Mouse (Mus musculus) limb, embryonic 11.5 days (tissue): ENCODE data around the gene Kcnma1. TPM values are rescaled to one million over a fixed set of nuclear protein-coding genes. Genes with fewer than 3 reads are reported as not detected.
A peak's percentile ranks its signal among the peaks of the same experiment; 100 is the strongest.

Experiments used
- ATAC-seq: fragments of 200-750 bp; cut with Nextera tagmentation; 2 replicates; pipeline ENCODE4 v1.8.0; 2017; ENCODE audit warnings: low read depth; ENCODE audit not compliant: insufficient number of reproducible peaks, low FRiP score, low TSS enrichment
- DNase-seq: peaks from one replicate; pipeline ENCODE4 v3.0.0-alpha.2; 2015; ENCODE audit warnings: low spot score
- H3K27ac ChIP-seq: fragments of 300-500 bp; sonication (generic); replicated peaks from 2 replicates; pipeline ENCODE4 v1.5.1; 2014; ENCODE audit warnings: low read depth, mild to moderate bottlenecking, low read length
- H3K27me3 ChIP-seq: fragments of 300-500 bp; sonication (generic); 2 replicates; pipeline ENCODE4 v1.6.1; 2014; ENCODE audit warnings: mild to moderate bottlenecking, low read length, mixed read lengths; ENCODE audit not compliant: control insufficient read depth, insufficient read depth
- H3K36me3 ChIP-seq: fragments of 300-500 bp; sonication (generic); 2 replicates; pipeline ENCODE4 v1.6.1; 2014; ENCODE audit warnings: mild to moderate bottlenecking, low read length, moderate library complexity, mixed read lengths; ENCODE audit not compliant: control insufficient read depth, insufficient read depth
- H3K4me1 ChIP-seq: fragments of 300-500 bp; sonication (generic); 2 replicates; pipeline ENCODE4 v1.6.1; 2014; ENCODE audit warnings: low read length, mixed read lengths; ENCODE audit not compliant: control insufficient read depth, insufficient read depth
- H3K4me2 ChIP-seq: fragments of 300-500 bp; sonication (generic); 2 replicates; pipeline ENCODE4 v1.6.1; 2014; ENCODE audit warnings: low read depth, mild to moderate bottlenecking, moderate library complexity; ENCODE audit not compliant: severe bottlenecking
- H3K4me3 ChIP-seq: fragments of 300-500 bp; sonication (generic); 2 replicates; pipeline ENCODE4 v1.5.1; 2014; ENCODE audit warnings: low read depth, low read length
- H3K9ac ChIP-seq: fragments of 300-500 bp; sonication (generic); 2 replicates; pipeline ENCODE4 v1.6.1; 2014; ENCODE audit warnings: mild to moderate bottlenecking, low read length
- H3K9me3 ChIP-seq: fragments of 300-500 bp; sonication (generic); 2 replicates; pipeline ENCODE4 v1.6.1; 2016; ENCODE audit warnings: low read length; ENCODE audit not compliant: control insufficient read depth
- WGBS: fragments of 180-500 bp; shearing (Covaris S2); extraction: QIAGEN DNeasy Blood & Tissue Kit; methylation state at CpG from one replicate; pipeline ENCODE4 v1.1.7; 2014; 5-methylcytosine and 5-hydroxymethylcytosine counted together
- polyA plus RNA-seq: library from polyadenylated mRNA; unstranded; fragments of >200 nt; fragmentation: Nextera tagmentation; extraction: Ambion mirVana; gene quantifications from 2 replicates; pipeline ENCODE4 v1.2.1, GENCODE M21; 2014

Kcnma1 gene
- polyA plus RNA-seq, 1 experiment from 2014 or later = 0.80 TPM

DNA sequence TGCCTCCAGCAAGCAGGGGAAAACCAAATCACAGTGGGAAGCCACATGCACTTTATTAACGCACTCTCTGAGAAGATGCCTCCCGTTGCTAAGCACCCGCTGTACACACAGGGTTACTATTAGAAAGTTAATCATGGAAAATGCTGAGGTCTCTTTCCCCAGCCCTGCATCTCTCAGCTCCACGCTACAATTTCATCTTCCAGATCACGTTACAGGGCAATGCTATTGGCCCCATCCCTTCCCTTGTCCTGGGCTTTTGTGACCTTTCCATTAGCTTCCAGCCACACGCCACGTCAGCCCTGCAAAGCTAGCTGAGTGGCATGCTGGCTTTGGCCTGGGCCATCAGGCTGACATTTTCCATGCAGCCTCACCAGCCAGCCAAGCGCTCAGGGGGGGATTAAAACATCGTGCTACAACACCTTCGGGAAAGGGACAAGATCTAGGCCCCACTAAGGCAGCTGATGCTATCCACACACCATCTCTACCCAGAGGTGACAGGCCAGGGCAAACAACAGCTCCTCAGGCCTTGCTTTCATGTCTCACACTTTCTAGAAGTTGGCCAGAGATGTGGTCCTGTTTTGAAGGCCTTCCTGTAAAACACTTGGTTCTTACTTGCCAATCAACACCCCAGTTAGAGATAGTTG is 111.5 kb downstream of the Kcnma1 start:
- no peaks in the 10 kb centered on the region for H3K9me3 ChIP-seq
- no peaks in the 10 kb centered on the region for H3K27me3 ChIP-seq
- peak; percentile 38 for DNase-seq
- H3K9ac ChIP-seq = no peak overlapping the region
- no peak for ATAC-seq
- H3K4me2 ChIP-seq = no peak overlapping the region
- no peaks in the 10 kb centered on the region for H3K36me3 ChIP-seq
- H3K27ac ChIP-seq = 0 out of 2 replicates have a peak overlapping the region, but pooled peaks have one; percentile 23
- H3K4me3 ChIP-seq = no peak overlapping the region
- peaks cover 6% of the 10 kb centered on the region for H3K4me1 ChIP-seq
- 22% methylated on average over 10 of the region's 10 CpGs for WGBS

DNA sequence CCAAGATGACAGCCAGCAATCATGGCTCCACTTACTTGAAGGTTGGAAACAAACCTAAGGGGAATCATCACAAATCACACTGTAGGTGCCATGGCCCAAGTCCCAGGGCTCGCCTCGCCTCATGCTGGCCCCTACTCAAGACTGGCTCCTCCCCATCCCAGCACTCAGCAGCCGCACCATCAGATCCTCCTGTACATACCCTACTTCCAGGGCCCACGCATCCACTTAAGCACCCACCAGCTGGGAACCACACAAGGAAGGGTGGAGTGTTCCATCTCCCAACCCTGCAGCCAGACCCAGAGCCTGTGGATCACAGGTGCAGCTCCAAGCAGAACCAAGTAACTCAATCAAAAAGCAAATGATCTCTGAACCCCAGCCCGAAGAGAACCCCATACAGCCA is 114.8 kb downstream of the Kcnma1 start:
- H3K9me3 ChIP-seq = no peaks in the 10 kb centered on the region
- 81% methylated on average over 5 of the region's 5 CpGs for WGBS
- no peak overlapping the region for H3K27ac ChIP-seq
- no peak overlapping the region for H3K4me3 ChIP-seq
- no peaks in the 10 kb centered on the region for H3K36me3 ChIP-seq
- no peak overlapping the region for H3K4me2 ChIP-seq
- no peak overlapping the region for H3K9ac ChIP-seq
- H3K27me3 ChIP-seq = no peaks in the 10 kb centered on the region
- no peak for ATAC-seq
- DNase-seq = no peak
- H3K4me1 ChIP-seq = peaks cover 6% of the 10 kb centered on the region

DNA sequence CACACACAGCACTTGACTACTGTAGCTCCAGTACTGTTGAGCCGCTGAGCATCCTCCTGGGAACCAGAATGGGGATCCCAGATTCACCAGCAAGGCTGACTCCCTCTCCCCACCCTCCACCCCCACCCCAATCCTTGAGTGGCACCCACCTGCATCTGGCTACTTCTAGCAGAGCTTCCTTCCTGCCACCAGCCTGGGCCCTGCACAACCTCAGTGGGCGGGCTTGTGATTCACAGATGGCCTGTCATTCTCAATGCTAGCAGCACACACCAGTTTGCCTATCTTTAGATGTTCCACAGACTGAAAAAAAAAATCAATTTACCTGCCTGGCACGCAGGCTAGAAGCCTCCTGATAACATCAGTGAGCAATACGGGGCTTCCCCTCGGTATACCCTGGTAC is 116.5 kb downstream of the Kcnma1 start:
- no peak for DNase-seq
- Histone ChIP-seq H3K36me3 (no peaks in the 10 kb centered on the region), H3K27ac (no peak overlapping the region), H3K4me2 (no peak overlapping the region), H3K27me3 (no peaks in the 10 kb centered on the region), H3K4me3 (no peak overlapping the region), H3K9me3 (no peaks in the 10 kb centered on the region), H3K4me1 (peaks cover 4% of the 10 kb centered on the region), H3K9ac (no peak overlapping the region)
- WGBS = 83% methylated on average over 5 of the region's 5 CpGs
- no peak for ATAC-seq

DNA sequence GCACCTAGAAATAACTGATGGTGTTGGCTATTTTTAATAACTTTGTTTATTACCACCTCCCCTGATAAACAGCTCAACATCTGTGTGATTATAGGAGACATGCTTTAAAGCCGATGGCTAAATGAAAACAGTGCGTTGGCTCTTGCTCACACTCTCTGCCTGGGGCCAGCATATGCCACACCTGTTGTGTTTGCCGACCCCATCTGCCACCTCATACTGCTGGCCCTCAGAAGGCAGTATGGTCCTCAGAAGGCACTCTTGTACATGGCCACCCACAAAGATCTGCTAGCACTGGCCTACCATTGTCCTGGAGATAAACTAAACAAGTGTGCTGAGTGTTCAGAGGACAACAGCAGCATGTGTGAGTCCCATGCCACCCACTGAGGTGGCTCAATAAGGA is 118.3 kb downstream of the Kcnma1 start:
- Histone ChIP-seq H3K27me3 (no peaks in the 10 kb centered on the region), H3K9me3 (no peaks in the 10 kb centered on the region), H3K9ac (no peak overlapping the region), H3K4me1 (no peaks in the 10 kb centered on the region), H3K36me3 (no peaks in the 10 kb centered on the region), H3K4me3 (no peak overlapping the region), H3K4me2 (no peak overlapping the region), H3K27ac (no peak overlapping the region)
- no peak for DNase-seq
- ATAC-seq = no peak
- WGBS = 74% methylated on average over 3 of the region's 3 CpGs

GRCm38 (mm10) chr14:23886112-23886511 is 128.2 kb downstream of the Kcnma1 start:
- no peak overlapping the region for H3K4me2 ChIP-seq
- DNase-seq (no peak), ATAC-seq (no peak)
- H3K9me3 ChIP-seq = no peaks in the 10 kb centered on the region
- H3K4me1 ChIP-seq = peaks cover 3% of the 10 kb centered on the region; the same call in 1 of the 2 replicates
- H3K27ac ChIP-seq = no peak overlapping the region
- H3K9ac ChIP-seq = no peak overlapping the region
- no peak overlapping the region for H3K4me3 ChIP-seq
- WGBS = 82% methylated on average over 4 of the region's 4 CpGs
- H3K27me3 ChIP-seq = no peaks in the 10 kb centered on the region
- H3K36me3 ChIP-seq = no peaks in the 10 kb centered on the region

DNA sequence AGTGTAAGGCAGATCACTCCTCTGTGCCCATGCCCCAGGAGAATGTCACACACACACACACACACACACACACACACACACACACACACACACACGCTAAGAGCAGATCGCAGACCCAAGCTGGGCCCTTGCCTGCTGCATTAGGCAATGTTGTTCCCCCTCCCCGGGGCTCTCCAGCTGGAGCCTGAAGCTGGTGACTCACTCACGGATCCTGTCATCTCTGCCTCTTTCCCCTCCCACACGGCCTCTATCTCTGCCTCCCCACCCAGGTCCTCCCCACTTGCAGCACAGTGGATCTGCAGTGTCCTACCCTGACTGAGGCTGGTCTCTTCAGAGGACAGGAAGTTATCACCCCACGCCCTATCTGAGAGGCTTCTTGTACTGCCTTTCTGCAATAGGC is 128.8 kb downstream of the Kcnma1 start:
- no peak overlapping the region for H3K27ac ChIP-seq
- H3K4me3 ChIP-seq = no peak overlapping the region
- H3K9ac ChIP-seq = no peak overlapping the region
- no peaks in the 10 kb centered on the region for H3K9me3 ChIP-seq
- peaks cover 3% of the 10 kb centered on the region; the same call in 1 of the 2 replicates for H3K4me1 ChIP-seq
- no peak overlapping the region for H3K4me2 ChIP-seq
- no peak for ATAC-seq
- no peaks in the 10 kb centered on the region for H3K36me3 ChIP-seq
- H3K27me3 ChIP-seq = no peaks in the 10 kb centered on the region
- 65% methylated on average over 6 of the region's 6 CpGs for WGBS
- DNase-seq = no peak

GRCm38 (mm10) chr14:23885071-23885470 is 129.2 kb downstream of the Kcnma1 start:
- no peaks in the 10 kb centered on the region for H3K9me3 ChIP-seq
- 92% methylated on average over 4 of the region's 4 CpGs for WGBS
- ATAC-seq (no peak), DNase-seq (no peak)
- H3K4me2 ChIP-seq = no peak overlapping the region
- no peak overlapping the region for H3K4me3 ChIP-seq
- H3K27ac ChIP-seq = no peak overlapping the region
- H3K9ac ChIP-seq = no peak overlapping the region
- peaks cover 3% of the 10 kb centered on the region; the same call in 1 of the 2 replicates for H3K4me1 ChIP-seq
- no peaks in the 10 kb centered on the region for H3K36me3 ChIP-seq
- H3K27me3 ChIP-seq = no peaks in the 10 kb centered on the region

DNA sequence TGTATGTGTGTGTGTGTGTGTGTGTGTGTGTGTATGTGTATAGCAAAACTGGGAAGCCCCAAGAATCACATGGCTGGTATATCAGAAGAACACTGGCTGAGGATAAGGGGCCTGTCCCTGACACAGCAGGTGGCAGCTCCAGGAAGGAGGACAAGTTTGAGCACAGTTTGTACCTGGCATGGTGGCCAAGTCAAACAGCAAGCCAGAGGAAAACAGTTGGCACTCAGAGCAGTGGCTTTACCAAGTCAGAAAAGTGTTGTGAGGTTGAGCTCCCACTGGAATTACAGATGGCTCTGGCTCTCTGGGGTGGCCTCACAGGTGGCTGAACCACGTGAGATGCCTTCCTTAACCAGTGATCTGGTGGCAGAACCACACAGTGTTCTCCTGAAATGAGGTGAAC is 132.3 kb downstream of the Kcnma1 start:
- Histone ChIP-seq H3K4me1 (peaks cover 3% of the 10 kb centered on the region; the same call in 1 of the 2 replicates), H3K27ac (no peak overlapping the region), H3K9me3 (no peaks in the 10 kb centered on the region), H3K4me3 (no peak overlapping the region), H3K9ac (no peak overlapping the region), H3K36me3 (no peaks in the 10 kb centered on the region), H3K4me2 (no peak overlapping the region), H3K27me3 (no peaks in the 10 kb centered on the region)
- DNase-seq (no peak), ATAC-seq (no peak)
- whole genome bisulfite sequencing = 75% methylated on average over 1 of the region's 1 CpGs

GRCm38 (mm10) chr14:23879331-23879730 is 135.0 kb downstream of the Kcnma1 start:
- Histone ChIP-seq H3K9me3 (no peaks in the 10 kb centered on the region), H3K9ac (no peak overlapping the region), H3K27me3 (no peaks in the 10 kb centered on the region), H3K27ac (no peak overlapping the region), H3K4me1 (peaks cover 3% of the 10 kb centered on the region; the same call in 1 of the 2 replicates), H3K36me3 (no peaks in the 10 kb centered on the region), H3K4me3 (no peak overlapping the region), H3K4me2 (no peak overlapping the region)
- no peak for DNase-seq
- WGBS = 85% methylated on average over 3 of the region's 3 CpGs
- ATAC-seq = no peak
